Mouse (Mus musculus): ENCODE results near the gene Ccdc65.

- TF ChIP-seq CTCF (IDR thresholded peaks at IDR 0.05; ENCODE audit: control insufficient read depth, insufficient read depth, insufficient replicate concordance, low read depth, low read length) (no peak), POLR2A (IDR thresholded peaks at IDR 0.05; ENCODE audit: control insufficient read depth, low read depth, low read length) (no peak)
Measured at GRCm38 (mm10) chr15:98680660-98681059, 27.3 kb upstream of the Ccdc65 start.

Measured in testis, adult 2 months (tissue).